Mouse (Mus musculus): ENCODE data around the gene Aknad1.

Aknad1 gene

DNA sequence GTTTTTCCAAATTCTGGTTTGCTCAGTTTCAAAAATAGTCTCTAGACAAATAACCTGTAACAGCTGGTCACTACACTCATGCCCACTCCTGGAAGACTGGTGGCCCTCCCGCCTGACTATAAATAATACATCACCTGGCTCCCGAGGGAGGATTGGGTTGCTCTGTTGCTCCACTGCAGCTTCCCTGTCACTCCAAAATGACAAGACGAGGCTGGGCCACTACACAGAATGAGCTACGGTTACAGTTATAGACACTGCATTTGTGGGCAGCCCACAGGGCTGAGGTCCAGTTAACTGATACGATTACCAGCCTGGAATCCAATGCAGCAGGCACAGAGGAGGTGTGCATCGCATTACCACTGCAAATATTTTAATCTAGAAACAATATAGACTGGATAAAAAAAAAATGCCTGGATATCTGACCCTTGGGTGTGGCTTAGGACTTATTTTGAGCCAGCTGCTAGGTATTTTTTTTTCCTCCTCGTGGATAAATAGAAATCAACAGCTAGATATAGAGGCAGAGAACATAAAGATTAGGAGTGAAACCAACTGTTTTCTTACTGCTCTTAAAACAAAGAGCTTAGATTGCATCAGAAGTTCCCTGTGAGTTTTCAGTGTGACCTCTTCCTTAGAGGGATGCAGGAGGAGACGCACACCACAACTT, at the start of gene Aknad1:
Gene Aknad1, plus strand, starts transcription at position 614 of the 664 bp plus-strand sequence.
- DNase-seq (ENCODE audit: low spot score in 2 of 2) = no peak

DNA sequence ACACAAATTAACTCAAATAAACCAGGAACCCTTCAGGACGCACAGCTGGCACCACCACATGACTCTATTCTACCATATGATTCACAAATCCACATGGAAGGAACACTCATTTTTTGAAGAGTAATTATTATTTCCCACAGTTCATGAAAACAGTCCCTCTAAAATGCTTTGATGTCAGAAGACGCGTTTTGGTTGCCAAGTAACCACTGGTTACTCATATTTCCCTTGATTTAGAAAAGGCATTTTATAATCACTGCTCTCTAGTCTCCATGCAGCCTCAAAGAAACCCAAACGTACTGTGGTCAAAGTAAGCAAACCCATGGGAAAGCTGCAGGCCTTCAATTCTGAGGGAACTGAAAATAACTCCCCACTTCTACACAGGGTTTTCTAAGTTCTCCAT, 49.5 kb upstream of the Aknad1 start:
- no peak for DNase-seq (ENCODE audit: low spot score in 2 of 2)

DNA sequence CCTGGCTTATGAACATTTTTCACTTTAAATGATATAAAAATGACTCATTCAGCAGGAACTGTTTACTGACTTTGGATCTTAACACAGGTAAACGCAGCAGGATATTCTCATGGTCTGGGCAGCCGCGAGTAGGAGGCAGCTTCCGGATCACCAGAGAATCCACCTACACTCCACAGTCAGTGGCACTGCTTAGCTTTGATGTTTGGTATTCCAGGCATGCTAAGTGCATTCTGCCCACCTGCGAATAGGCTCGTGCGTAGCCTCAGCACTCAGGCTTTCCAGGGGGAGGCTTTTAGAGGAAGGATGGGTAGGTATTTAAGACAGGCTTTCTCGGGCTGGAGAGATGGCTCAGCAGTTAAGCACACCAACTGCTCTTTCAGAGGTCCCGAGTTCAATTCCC, 45.1 kb upstream of the Aknad1 start:
- DNase-seq (ENCODE audit: low spot score in 2 of 2) = no peak

DNA sequence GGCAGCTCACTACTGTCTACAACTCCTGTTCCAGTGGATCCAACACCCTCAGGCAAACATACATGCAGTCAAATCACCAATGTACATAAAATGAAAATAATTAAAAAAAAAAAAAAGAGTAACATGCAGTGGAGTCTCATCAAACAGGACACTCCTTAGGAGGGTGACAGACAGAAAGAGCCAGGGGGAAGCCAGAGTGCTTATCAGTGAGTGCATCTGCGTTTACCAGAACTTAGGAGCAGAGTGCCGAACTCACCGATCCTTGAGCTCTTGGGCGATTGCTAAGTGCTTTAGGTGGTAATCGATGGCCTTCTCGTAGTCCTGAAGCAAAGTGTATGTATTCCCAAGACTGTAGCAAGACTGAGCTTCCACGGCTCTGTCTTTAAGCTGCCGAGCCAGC, 40.8 kb upstream of the Aknad1 start:
- no peak for DNase-seq (ENCODE audit: low spot score in 2 of 2)

DNA sequence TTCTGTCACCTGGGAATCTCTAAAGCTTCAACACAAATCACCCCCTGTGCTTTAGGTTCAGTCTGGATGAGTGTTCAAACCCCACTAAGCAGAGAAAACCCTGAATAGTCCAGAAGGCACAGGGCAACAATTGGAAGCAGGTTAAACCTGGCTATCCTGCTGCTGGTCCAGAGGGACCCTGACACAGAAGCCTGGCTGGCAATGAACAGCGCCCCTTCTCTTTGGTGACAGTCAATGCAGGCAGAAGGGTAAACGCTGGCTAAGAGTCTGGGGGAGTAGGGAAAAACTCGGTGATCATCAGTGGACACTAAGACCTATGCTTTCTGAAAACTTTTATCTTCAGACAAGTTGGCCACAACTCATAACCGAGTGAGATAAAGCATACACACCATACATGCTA, 39.7 kb upstream of the Aknad1 start:
- no peak for DNase-seq (ENCODE audit: low spot score in 2 of 2)

DNA sequence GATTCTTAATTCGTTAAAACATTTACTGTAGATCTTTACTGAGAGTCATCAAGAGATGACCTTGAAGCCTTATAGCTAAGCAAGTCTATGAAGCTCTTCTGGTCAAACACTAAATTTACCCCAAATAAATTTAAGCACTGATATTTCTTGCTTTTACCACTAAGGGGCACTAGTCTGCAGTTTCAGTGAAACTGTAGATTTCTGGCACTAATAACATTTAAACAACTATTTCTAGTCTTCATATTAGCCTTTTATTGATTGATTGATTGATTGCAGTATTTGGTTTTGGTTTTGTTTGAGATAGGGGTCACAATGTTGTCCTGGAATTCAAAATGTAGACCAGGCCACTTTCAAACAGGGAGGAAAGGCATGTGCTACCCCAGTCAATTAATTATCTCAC, 38.2 kb upstream of the Aknad1 start:
- no peak for DNase-seq (ENCODE audit: low spot score in 2 of 2)

DNA sequence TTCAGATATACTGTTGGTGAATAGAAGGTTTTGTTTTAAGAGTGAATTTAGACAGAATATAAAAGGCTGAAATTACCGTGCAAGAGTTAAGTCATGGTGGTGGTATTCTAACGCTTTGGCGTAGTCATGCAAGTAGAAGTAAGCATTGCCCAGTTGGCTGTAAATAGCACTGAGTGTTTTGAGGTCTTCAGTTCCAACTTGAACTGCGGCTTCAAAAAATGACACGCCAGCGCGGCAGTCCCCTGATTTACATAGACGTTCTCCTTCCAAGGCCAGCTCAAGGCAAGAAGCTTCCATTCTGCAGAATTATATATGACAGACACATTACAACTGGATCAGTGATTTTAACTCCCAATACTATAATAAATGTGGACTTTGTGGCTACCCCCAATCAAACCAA, 36.7 kb upstream of the Aknad1 start:
- no peak for DNase-seq (ENCODE audit: low spot score in 2 of 2)

DNA sequence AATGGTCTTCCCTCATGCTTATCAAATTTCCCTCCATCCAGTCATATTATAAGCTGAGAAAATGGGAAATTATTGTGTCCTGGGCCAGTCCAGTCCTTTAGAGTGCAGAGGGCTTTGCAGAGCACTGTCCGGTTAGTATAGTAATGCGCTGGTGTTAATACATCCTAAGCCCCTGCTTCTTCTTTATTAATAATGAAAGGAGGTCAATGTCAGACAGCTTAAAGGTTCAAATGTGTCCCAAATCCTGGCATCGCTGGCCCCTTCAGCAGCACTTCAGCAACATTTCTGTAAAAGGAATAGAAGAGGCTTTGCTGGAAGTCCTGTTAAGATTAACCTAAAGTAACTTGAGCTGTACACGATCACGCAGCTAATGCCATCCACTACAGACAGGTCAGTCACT, 28.2 kb upstream of the Aknad1 start:
- no peak for DNase-seq (ENCODE audit: low spot score in 2 of 2)

DNA sequence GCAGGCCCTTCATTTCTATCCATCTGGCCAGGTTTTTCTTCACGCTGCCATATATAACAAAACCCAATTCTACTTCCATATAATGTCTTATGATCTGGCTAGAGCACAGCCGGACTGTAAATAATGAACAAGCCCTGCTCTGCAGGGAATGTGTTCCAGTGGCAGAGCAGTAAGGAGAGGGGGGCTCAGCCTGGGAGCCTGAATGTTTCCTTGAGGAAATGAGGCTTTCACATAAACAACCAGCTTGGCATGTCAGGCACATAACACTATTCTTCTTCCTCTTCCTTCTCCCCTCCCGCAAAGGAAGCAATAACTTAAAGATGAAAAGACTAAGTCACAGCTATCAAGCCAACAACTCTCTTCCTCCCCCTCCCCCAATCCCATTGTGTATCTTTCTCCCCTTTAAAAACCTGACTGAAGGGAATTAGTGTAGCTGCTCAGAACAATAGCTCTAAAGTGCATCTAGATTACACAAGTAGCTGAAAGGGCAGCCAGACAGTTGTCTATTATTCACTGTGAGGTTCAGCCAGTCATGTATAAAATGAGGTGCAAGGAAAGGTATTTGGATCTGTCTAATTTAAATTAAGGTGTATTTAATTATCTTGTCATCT, 26.3 kb upstream of the Aknad1 start:
- no peak for DNase-seq (ENCODE audit: low spot score in 2 of 2)

DNA sequence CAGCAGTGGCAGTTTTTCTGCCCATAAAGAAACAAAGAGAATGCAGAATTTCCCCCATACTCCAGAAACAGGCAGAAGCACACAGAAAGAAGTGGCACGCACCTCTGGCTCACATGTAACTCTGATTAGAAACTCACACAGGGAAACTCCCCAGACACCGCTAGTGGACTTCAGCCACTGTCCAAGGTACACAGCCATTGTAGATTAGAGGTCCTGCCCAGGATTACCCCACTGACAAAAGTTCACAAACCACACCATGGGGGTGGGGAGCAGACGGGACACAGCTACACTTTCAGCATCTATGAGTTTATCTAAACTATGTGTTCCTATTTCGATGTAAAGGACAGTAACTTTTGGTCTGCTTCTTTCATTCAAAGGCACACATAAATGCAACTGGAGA, 24.6 kb upstream of the Aknad1 start:
- DNase-seq (ENCODE audit: low spot score in 2 of 2) = no peak

DNA sequence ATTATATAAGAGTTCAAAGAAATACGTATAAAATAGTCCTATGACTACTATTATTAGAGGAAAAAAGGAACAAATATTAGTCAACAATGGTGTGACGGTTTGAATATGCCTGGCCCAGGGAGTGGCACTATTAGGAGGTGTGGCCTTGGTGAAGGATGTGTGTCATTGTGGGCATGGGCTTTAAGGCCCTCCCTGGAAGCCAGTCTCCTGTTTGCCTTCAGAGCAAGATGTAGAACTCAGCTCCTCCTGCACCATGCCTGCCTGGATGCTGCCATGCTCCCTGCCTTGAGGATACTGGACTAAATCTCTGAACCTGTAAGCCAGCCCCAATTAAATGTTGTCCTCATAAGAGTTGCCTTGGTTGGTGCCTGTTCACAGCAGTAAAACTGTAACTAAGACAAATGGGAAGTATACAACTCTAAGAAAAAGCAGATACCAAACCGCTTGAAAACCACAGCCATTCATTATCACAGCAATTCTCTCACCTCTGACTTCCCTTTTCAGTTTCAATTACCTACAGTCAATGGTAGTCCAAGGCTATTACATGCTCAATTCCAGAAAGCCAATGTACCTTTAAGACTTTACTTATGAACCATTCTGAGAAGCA, 21.5 kb upstream of the Aknad1 start:
- DNase-seq (ENCODE audit: low spot score in 2 of 2) = no peak

DNA sequence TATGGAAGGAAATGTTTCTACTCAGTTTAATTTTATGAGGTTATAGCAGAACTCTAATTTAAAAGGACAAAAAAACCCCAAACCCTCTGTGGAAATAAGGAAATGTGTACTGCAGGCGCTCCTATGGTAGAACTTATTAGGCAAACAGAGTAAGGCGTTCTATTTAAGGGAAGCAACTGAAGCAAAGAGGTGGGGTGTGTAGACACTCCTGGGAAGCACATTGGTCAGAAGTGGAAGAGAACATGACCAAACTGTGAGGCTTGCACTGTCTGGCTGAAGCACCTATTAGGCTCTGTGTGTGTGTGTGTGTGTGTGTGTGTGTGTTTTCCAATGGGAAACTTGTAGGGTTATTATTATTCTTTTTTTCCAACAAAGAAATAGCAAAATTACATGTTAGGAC, 20.1 kb upstream of the Aknad1 start:
- no peak for DNase-seq (ENCODE audit: low spot score in 2 of 2)

DNA sequence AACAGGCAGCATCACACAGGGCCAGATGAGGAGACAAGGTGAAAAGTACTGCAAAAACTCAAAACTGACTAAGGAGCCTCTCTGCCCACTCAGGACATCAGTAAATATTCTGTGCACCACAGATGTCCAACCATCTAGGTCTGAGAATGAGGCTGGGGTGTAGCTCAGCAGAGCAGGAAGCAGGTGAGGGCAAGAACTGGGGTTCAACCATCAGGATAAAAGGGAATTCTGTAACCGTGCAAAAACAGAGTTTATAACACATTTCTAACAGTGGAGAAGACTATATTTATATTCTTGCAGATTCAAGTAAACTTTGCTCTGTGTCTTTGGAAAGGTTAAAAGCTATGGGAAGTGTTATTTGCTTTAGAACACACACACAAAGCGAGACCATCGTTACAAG, 19.7 kb upstream of the Aknad1 start:
- no peak for DNase-seq (ENCODE audit: low spot score in 2 of 2)

DNA sequence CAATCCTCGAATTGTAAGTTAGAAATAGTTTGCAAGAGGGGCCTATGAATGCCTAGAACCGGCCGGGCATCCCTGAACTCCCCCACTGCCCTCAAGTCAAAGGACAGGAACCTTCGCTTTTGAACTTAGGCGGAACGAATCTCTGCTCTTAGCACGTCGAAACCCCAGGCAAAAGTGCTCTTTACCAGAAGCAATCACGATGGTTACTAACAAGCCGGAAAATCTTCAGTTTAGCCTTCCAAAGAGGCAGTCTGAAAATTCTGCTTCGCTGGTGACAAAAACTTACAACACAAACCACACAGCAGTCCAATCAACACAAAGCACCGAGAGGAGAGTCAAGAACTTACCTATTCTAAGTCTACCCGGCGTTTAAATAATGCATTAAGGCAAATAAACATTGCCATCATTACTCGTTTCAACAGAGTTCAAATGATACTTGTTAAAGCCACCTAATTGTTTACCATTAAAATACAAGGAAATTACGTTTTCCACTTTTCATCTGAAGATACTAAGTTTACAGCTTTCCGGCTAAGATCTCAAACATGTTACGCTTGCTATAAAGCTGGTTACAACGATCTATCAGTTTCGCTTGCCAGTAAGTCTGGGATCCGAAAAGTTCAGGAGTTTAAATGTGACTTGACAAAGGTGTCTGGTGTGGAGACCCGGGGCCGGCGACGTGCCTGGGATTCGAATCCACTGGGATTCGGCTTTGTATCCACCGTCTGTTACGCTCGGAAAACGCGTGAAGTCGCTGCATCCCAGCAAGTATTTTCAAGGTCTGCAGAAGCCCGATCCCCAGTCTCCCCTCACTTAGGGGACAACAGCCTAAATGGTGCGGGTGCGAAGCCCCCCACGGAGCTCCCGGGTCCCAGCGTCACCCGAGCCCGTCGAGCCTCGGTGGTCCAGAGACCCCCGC, 18.1 kb upstream of the Aknad1 start:
- DNase-seq (ENCODE audit: low spot score in 2 of 2) = peak; percentile 27 to 31

DNA sequence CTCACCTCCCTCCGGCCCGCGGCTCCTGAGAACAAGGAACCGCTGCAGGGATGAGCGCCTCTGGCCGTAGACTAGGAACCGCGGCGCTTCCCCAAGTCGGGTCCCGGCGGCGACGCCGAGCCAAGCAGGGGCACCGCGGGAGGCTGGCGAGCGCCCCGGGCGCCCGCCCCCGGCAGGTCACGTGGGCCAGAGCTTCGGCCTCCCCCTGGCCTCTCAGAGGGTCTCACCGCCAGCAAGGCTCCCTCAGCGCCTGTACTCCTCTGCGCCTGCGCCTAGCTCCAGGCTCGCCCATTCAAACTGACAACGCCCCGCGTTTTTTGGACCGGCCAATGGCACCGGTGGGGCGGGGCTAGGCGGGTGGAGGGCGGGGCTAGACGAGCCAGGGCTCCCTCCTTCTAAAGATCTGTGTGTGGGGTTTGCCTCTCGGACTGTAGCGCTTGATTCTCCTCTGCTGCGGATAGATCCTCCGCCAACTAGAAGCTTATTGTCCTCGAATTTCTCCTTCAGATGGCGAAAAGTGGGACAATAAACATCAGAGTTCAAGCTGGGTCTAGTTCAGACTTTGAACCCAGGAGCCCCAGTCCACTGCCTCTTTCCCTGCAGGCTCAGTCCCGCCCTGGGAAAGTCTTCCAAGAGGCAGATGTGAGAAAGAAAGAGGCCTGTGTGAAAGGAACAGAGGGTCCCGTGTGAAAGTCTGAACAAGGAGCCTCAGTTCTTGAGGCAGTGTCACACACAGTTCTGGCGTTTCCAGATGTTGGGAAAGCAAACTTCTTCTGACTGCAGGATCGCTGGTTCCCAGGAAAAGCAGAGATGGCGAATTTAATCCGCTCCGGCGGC, 17.2 kb upstream of the Aknad1 start, which contains the start of gene Gpsm2:
Gene Gpsm2, minus strand, starts transcription at position 274 of the 837 bp plus-strand sequence.
- DNase-seq (ENCODE audit: low spot score in 2 of 2) = peak; percentile 94 to 95

DNA sequence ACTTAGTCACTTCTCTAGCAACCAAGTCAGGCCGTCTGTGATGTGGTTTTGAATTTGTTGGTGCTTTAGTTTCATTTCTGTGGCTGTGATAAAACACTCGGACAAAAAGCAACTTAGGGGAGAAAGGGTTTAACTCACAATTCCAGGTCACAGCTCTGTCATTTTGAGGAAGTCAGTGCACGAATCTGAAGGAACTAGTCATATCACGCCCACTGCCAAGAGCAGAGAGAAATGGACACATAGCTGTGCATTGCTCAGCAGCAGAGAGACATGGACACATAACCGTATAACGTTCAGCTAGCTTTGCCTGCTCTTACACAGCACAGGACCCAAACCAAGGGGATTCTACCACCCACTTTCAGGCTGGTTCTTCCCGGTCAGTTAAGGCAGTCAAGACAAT, 13.0 kb upstream of the Aknad1 start:
- DNase-seq (ENCODE audit: low spot score in 2 of 2) = no peak

DNA sequence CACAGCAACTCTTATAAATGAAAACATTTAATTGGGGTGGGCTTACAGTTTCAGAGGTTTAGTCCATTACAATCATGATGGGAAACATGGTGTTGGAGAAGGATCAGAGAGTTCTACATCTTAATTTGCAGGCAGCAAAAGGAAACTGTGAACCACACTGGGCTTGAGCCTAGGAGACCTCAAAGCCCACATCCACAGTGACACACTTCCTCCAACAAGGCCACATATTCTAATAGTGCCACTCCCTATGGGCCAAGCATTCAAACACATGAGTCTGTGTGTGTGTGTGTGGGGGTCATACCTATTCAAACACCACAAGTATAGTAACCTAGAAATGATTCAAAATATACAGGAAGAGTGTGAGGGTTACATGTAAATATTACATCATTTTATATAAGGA, 12.1 kb upstream of the Aknad1 start:
- DNase-seq (ENCODE audit: low spot score in 2 of 2) = no peak

DNA sequence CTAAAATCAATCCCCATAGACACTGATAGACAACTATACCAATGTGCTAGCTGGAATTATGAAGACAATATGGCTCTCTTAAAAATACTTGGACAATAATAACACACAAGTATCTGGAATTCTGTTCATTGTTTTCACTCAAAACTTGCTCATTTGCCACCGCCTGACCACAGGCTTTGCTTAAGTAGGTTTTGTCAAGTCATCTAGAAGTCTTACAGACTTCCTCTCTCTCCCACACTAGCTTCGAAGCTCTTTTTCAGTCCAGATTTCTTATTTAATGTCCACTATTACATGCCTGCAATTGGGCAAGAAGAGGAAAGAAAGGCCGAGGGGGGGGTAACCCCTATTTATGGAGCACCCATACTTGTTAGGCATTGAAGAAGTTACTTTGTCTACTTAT, 11.7 kb upstream of the Aknad1 start:
- DNase-seq (ENCODE audit: low spot score in 2 of 2) = no peak

DNA sequence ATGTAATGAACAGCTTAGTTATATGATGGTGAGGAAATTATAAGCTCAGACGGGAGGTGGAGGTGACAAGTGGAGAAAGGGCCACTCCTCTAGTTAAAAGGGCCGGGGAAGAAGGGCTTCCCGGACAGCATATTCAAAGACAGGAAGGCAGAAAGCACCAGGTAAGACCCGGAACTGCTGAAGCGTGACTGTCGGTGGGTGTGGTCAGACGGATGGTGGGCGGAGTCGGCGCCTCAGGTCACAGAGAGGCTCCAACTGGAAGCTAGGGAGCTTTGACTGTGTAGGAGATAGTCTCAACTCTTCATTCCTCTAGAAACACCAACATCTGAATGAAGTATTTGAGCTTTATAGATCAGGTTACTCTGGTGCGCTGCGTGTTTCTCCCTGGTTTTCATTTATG, 9.1 kb upstream of the Aknad1 start:
- DNase-seq (ENCODE audit: low spot score in 2 of 2) = no peak

DNA sequence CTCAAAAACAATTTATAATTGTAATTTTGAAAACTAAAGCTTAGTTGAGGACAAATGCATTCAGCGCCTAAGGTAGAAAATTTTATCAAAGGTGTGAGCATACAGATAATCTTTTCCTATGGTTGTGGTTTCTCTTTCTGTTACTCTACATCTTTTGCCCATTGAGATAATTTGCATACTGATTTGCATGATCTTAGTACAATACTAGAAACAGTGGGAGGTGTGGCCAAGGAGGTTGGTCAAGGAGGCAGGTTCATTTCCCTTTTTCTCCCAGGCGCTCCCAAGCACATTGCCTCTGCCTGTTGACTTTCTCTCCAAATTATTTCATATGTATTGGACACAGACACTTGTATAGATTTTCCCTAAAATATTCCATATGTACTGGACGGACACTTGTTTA, 1.7 kb upstream of the Aknad1 start:
- DNase-seq (ENCODE audit: low spot score in 2 of 2) = no peak

DNA sequence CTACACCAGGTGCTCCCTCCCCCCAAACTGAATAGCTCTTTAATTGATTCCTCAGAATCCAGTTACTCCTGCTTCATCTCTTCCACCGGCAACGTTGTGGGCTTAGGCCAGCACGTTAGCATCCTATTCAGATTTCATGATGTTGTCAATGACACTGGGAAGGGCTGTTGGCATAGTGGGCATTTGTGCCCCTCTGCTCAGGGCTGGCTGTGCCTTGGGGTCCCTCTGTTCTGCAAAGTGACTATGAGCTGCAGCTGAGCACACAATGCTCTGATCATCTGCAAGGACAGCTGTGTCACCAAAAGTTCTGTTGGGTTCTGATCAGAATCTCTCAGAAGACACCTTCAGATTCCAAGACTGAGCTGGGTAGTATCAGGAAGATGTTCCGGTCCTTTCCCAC, 4.6 kb downstream of the Aknad1 start:
- DNase-seq (ENCODE audit: low spot score in 2 of 2) = no peak

DNA sequence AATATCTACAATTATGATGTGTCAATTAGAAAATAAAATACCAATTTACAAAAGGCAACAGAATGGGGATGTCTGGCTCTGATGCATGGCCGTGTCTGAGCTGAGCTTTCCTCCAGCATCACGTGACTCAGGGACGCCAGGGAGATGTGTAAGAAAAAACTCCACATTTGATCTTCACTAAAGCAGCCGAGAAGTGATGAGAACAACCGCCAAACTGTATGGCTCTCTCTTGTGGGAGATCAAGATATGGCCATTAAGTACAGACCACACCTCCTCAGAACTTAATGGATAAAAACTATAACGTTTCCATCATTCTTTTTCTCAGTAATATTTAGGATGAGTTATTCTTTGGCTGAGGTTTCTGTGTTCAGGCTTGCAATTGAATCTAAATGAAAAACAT, 11.6 kb downstream of the Aknad1 start:
- DNase-seq (ENCODE audit: low spot score in 2 of 2) = no peak
